Mouse (Mus musculus): ENCODE measurements around the gene Ppp4r3a.

GRCm38 (mm10) chr12:101011017-101011416 is 72.5 kb downstream of the Ppp4r3a start:
- TF ChIP-seq POLR2A (IDR thresholded peaks at IDR 0.05; ENCODE audit: borderline replicate concordance, low read depth, low read length) (no peak), CTCF (IDR thresholded peaks at IDR 0.05; ENCODE audit: low read depth, low read length) (no peak)

Data from bone marrow macrophage, adult 2 months (primary cell).